Mouse (Mus musculus) megakaryocyte, embryonic 14.5 days (primary cell): ENCODE data around the gene Ehd2.

Experiments used
- FLI1 ChIP-seq: IDR thresholded peaks from 2 replicates; pipeline ENCODE4 v1.6.1; 2012; ENCODE audit warnings: low read length, inconsistent platforms, mixed read lengths
- GATA1 ChIP-seq: IDR thresholded peaks from 3 replicates; pipeline ENCODE4 v1.6.1; 2012; ENCODE audit warnings: mixed read lengths, low read length, inconsistent platforms, borderline replicate concordance

DNA sequence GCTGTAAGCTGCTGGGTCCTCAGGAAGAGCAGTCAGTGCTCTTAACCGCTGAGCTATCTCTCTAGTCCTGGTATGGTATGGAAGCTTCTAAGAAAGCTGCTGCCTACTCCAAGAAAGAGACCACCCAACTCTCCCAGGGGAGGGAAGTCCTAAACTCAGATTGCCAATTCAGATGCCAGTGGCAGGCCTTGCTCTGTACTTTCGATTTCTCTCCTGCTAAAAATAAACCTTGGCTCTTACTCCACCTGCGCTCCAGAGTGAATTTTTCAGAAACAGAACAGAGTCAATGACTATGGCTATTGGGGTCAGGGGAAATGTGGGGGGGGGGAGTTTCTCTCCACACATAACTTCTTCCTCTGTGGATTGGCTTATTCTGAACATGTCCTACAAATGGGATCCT lies 35.7 kb downstream of the Ehd2 start:
- TF ChIP-seq GATA1 (no peak), FLI1 (no peak)
